Mouse (Mus musculus) CD4-positive helper T cell, adult 2 months (primary cell): ENCODE results near the gene St3gal3.

ENCODE experiments used
- DNase-seq: peaks from one replicate; pipeline ENCODE4 v3.0.0-alpha.2; 2012; ENCODE audit warnings: low read depth, missing footprints, low spot score

St3gal3 gene

DNA sequence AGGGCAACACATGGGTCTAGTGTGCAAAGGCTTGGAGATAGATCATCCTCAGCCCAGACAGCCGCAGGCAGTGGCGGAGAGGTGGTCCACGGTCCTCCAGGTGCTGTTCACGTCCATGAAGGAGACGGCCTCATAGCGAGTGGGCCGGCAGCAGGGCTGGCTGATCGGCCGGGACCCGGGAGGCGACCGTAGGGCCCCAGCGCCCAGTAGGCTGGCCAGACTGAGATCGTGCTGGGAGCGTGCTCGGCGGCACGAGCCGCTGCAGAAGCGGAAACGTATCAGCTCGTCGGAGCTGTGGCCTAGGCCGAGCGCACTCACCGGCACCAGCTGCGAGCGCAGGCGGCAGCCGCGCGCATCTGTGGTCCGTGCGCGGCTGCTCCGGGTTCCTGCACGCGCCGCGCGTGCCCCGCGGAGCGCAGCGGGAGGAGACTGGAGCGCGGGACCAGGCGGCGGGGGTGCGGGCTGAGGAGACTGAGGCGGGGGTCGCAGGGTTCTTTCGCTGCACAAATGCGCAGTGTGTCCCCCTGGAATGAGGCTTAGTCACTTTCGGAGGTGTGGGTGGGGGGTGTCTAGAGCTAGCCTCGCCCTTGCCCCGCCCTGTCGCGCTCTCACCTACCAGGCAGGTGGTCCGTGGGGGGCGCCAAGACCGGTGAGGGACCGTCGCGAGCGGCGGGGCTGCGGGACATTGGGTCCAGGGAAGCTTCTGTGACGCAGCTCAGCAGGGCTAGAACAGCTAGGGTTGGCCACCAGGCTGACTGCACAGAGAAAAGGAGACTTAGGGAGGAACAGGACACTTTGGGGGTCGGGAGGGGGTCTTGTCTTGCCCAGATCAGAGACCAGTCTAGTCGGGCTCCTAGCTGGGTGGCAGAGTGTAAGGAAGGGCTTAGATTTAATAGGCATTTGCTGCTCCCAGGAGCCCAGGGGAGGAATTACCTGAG lies 207.9 kb downstream of the St3gal3 start:
- DNase-seq, result no peak

DNA sequence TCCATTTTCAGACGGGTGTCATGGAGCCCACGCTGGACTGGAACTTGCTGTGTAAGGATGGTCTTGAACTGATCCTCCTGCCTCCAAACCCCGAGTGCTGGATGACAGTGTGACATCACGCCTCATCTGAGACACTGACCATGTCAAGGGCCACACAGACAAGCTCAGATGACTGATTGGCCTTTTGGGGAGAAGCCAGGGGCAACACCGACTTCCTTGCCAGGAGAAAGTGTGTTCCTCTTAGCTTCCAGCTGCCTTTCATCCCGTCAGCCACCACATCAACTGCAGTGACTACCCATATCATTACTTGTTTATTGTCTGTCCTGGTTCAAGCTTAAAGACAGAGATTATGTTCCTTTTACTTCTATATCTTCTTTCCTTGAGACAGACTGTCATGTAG lies 209.8 kb downstream of the St3gal3 start:
- DNase-seq, result no peak

DNA sequence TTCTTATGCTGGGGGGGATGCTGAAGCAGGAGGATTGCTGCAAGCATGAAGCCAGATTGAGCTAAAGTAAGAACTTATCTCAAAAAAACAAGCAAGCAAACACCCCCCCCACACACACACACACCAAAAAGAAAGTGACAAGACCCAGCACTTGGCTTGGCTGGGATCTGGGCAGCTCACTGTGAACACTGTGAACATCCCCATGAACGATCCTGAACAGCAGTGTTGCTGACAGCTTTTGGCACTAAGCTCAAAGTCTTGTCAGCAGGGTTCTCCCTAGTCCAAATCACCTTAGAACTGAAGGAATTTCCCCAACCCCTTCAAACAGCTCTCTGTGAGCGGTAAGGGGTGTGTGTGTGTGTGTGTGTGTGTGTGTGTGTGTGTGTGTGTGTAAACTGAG lies 211.3 kb downstream of the St3gal3 start:
- DNase-seq, result no peak

DNA sequence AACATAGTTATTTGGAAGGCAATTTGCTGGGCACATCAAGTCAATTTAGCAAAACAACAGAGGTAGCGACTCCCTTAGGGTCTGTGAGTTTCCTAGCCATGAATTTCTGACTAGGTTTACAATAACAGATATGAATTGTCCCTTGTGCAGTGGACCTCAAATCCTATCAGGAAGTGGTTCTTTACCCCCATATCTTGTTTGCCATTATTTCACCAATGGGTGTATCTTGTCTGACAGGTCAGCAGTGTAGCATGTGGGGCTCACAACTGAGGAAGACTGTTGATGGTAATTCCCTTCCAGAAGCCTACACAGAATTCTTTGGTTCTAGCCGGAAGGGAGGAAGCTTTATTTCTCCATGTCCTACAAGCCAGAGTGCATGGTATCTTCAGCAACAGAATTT lies 213.4 kb downstream of the St3gal3 start:
- no peak for DNase-seq

DNA sequence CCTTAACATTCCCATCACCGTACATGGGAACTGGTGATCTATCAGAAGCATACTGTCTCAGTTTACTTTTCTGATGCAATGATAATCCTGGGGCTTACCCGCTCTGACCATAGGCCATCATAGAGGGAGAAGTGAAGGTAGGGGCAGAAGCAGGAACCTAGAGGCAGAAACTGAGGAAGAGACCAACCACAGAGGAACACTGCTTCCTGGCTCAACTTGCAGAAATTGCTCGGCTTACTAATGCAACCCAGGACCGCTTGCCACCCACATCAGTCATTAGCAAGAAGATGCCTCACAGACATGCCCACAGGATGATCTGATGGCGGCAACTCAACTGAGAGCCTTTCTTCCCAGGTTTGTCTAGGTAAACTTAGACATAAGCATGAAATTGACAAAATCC lies 216.0 kb downstream of the St3gal3 start:
- DNase-seq, result no peak

DNA sequence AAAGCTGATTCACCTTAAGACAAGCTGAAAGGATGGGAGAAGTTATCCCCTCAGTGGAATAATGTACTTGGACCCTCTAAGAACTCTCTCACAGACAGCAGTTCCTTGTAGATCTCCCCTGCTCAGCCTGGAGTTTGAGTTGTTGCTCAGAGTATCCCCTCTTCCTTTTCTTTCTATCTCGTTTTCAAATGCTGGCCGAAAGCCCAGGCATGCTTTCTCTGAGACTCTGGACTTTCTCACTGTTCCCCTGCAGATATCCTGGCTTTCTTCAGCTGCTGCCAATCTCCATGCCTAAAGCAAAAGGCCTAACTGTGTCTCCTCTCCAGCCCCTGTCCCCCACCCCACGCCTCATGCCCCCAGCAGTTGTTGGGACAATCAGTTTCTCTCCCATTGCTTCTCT lies 216.5 kb downstream of the St3gal3 start:
- no peak for DNase-seq

DNA sequence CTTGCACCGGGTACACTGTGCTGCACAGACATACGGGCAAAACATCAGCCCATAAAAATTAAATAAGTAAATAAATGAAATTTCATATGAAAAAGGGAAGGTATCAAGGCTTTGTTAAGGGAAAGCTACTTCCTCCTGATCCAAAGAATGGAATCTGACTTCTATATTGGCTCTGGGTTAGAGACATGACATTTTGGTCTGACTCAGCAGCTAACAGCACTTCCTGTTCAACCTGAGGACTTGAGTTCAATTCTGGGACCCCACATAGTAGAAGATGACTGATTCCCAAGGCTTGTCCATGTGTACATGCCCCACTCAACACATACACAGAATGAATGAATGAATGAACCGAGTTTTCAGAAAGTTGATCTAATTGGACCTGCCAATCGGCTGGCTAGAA lies 216.9 kb downstream of the St3gal3 start:
- DNase-seq, result no peak

DNA sequence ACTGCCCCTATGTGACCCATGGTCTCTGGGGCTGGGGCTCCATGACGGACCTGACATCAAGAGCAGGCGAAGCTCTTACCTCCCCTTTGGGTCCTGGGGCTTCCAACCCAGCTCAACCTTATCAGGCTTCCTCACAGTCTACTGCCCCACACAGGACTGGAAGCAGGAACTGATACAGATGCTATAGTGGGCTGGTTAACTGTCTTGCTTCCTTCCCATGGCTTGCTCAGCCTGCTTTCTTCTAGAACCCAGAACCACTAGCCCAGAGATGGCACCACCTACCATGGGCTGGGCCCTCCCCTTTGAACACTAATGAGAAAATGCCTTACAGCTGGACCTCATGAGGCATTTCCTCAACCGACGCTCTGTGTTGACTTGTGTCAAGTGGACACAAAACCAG lies 217.3 kb downstream of the St3gal3 start:
- no peak for DNase-seq

DNA sequence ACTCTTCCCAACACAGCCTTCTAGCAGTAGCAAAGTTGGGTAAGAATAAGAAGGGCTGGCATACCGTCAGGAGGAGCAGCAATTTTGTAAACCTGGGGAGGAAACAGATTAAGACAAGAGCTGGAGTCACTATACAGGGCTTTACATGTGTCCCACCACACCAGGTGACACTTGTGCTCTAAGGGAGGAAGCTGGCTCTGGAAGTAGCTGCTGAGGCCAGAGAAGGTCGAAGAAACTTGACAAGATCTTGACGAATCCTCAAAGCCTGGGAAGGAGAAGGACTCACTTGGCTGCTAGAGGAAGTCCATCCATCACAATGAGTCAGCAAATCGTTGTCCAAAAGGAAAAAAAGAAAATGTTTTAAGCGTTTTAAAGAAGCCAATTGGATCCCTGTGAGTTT lies 218.3 kb downstream of the St3gal3 start:
- no peak for DNase-seq

DNA sequence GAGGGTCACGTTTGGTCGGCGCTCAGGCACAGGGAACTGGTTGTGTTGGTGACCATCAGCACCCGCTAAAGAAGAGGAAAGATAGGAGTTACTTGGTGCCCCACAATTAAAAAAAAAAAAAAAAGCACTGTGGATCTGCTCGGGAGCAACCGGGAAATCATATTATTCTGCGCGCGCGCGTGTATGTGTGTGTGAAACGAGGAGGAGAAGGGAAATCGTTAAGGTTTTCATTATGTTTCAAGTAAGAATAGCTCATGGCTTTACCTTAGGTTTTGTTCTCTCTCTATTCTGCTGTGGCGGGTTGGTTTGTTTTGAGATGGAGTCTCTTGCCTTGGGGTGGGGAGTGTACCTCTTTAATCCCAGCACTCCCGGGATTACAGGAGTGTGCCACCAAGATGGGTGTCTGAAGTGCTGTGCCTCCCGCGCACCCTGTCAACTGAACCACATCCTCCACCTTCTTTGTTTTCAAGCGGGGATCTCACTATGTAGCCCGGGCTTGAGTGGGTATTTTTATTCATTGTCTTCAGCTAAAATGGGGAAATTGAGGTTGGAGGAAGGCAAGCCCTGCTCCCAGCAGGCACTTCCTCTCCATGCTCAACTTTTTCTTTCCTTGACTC lies 219.1 kb downstream of the St3gal3 start:
- DNase-seq, result no peak

DNA sequence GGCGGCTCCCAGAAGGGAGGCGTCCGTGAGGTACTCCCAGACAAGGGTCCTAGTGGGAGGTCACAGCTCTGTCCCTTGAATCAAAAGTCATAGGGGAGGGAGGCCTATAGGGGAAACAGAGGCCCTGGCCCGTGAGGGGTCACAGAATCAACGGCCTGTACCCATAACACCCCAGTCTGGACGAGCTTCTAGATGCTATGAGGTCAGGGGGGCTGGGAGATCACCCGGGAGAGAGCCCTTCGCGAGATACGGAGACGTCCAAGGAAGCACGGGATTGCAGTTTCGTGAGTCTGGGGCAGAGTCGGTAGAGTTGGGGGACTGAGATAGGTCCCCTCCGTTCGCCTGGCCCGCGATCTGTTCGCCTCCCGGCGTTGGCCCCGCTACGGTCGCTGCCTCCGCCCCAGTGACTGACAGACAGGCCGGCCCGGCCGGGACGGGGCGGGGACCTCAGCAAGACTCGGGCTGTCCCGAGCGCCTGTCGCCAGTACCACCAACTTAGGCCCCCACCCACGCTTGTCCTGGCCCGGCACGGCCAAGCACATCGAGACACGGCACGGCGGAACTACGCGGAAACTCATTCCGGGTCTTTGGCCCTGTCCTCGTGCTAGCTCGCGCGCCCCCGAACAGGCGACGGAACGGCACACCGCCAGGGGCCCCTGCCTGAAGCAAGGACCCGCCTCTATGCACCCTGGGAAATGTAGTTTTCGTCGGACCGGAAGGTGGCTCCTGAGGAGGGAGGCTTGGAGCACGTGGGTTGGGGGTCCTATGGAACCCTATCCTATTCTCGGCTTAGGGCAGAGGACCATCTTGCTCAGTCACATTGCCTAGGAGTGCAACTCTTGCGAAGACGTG lies 219.9 kb downstream of the St3gal3 start, which contains the start of gene Ipo13:
Ipo13 (minus strand) TSS at position 409 of the 852 bp plus-strand sequence.
- DNase-seq, result peak; percentile 91

DNA sequence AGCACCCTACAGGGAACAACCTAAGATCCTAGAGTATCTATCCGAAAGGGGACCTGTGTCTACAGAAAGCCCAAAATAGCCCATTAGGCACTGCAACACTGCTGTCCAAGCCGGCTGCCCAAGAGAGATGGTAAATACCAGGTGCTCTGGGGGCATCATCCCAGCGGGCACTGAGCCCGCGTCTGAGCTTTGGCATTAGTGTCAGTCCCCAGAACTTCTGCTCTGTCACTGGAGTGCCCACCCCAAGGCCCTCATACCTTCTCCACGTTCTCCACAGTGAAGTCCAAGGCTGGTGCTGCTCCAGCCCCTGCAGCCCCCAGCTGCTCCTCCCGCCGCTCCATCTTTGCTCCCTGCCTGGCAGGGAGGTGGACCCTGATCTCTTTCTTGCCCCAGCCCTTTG lies 220.7 kb downstream of the St3gal3 start:
- no peak for DNase-seq

DNA sequence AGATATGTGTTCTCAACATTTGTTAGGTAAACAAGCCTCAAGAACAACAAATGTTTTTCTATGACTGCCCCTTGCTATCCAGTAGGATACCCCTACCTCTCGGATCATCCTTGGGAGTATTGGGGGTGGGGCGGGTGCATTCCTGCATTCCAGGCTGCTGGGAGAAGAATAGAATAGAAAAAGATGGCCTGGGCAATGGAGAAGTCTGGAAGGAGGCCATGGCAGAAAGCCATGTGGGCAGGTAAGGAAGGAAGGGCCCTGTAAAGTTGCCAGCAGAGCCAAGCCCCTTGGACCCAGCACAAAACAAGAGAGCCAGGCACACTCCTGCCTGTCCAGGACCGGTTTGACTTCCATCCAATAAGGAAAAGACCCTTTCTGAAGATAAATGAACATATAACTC lies 221.3 kb downstream of the St3gal3 start:
- DNase-seq, result no peak

DNA sequence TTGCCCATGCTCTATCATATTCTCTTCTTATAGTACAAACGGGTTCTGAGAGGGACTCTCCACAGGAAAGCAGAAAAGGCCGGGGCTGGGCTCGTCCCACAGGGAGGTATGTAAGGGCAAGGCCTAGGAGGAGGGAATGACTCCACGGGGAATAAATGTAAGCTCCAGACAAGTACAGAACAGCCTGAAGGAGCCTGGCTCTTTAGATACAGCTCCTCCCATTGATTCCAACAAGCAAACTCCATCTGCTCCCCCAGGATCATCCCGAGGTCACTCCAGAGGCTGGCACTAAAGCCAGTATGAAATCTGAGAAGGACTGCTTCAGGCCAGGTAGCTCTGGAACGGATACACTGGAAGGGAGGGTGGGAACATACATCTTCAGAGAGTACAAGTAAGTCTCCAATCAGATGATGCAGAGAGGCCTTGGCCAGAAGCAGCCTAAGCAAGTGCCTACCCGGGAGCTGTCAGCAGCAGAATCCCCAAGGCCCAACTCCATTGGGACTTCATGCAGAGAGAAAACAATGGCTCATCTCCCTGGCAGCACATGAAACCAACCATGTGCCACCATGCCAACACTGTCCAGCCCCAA lies 221.9 kb downstream of the St3gal3 start:
- DNase-seq, result no peak

DNA sequence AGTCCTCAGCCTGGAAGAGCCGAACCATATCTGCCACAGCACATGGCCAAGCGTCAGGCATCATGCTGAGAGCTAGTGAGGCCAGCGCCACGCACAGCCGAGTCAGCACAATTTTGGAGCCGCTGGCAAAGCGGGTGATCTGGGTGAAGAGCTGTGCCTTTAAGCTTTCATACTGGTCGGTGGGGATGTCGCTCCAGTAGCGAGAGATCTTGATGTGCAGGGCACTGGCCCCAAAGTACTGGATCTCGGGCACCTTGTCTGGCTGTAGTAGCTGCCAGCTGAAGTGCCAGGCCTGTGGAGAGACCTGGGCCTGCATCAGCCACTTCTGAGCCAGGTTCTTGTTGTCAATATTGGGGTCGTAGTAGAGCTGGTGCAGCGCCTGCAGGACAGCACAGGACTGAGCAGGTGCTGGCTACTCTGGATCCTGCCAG lies 222.6 kb downstream of the St3gal3 start:
- no peak for DNase-seq

DNA sequence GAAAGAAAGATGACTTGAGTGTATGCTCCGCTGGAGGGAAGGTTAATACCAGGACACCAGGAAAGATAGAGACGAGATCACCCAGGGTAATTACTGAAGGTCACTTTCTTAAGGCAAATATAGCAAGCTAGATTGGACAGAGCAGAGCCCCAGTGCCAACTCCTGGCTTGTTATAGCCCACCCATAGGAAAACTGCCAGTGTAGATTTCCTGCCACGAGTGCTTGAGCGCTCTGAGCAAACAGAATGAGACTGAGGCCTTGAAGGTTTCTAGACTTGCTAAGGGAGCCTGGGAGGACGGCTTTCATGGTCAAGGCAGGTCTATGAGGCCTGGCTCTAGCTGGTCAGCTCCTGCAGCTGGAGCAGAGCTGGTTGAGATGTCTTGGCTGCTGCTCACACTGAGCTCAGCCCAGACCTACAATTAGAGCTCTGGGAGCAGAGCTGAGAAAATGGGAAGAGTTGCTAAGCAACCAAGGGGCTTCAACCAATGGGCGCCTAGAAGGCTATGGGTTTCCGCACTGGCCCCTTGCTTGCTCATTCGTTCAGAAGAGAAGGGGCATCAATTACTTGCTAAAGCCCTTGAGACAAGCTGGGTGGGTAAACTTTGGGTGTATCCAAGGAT lies 225.8 kb downstream of the St3gal3 start:
- DNase-seq, result no peak

DNA sequence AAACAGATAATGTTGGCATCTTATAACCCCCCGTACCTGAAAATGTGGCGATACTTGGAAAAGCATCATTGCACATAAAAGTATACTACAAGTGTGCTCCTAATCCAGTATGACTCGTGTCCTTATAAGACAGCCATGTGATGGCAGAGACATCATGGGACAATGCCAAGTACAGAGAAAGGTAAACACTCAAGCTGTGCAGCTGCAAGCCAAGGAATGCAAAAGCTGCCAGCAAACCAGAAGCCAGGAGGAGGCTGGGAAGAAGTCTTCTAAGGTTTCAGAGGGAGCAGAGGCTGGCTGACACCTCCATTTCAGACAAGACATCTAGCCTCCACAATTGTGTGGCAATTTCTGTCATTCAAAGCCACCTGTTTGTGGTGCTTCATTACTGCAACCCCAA lies 228.5 kb downstream of the St3gal3 start:
- no peak for DNase-seq

DNA sequence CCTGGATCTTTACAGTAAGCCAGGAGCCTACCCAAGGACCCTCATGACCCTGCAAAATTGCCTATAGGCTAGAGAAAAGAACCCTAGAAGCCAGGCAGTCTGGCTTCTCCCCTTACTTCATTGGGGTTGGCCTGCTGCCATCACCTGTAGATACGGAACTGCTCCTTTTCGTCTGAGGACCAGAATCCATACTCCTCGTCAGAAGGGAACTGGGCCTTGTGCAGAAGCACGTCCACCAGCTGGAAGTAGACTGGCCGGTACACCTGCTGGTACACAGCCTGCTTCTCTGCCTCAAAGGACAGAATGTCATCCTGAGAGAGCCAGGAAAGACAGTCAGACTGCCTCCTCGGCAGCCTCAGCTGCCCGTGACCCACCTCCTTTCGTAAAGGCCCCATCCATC lies 230.0 kb downstream of the St3gal3 start:
- no peak for DNase-seq

DNA sequence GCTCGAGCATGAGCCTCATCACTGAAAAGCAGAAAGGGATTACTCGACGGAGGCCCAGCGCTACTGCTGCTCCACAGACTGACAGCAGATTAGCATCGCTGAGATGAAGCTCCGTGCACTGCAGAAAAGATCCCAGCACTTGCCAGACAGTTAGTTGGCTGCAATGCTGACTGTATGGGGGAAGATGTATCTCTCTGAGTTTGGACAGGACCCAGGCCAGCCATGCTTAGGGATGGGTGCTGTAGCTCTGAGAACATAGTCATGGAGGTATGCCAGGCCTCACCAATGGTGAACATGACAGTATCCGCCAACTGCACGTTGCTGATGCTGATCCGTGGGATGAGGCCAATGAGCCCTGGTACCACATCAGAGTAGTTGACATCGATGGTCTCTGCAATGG lies 230.6 kb downstream of the St3gal3 start:
- DNase-seq, result no peak

DNA sequence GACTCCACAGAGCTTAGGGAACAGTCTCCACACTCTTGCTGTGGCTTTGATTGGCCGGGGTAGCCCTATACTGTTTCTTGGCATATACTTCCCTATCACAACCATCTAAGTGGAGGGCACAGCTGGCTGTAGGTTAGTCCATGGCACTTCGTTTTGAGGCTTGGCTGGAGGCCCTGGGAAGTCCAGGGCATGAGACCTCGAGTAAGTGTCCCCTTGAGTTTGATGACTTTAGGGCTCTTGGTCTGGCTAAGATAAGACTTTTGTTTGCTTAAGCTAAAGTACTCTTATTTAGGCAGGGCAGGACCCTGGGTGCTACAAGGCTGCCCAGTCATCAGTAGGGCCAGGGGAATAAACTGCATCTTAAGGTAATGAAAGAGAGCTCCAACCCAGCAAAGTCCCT lies 236.6 kb downstream of the St3gal3 start:
- DNase-seq, result no peak

DNA sequence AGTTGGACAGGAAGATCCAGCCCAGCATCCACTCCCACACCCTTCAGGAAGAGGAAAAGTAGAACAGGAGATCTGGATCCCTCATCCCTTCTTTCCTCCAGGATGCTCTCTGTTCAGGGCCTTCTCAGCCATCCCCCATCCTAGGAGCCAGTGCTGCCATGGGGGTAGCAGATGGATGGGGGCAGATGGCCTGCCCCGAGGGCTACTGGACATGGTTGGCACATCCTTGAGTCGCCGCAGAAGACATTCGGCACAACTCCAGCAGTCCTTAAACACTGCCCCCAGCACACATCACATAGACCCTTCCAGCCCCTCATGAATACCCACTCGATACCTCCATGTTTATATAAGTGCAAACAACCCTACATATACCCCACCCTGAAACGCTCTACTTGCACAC lies 238.7 kb downstream of the St3gal3 start:
- no peak for DNase-seq
